Mouse (Mus musculus): Measurements from ENCODE around the gene Cyb5r1.
"Not testable (repeated sequence)": the region's sequence is repeated elsewhere in the genome, so short reads cannot be mapped to it uniquely, and the experiment has no call there.

Cyb5r1 gene

DNA sequence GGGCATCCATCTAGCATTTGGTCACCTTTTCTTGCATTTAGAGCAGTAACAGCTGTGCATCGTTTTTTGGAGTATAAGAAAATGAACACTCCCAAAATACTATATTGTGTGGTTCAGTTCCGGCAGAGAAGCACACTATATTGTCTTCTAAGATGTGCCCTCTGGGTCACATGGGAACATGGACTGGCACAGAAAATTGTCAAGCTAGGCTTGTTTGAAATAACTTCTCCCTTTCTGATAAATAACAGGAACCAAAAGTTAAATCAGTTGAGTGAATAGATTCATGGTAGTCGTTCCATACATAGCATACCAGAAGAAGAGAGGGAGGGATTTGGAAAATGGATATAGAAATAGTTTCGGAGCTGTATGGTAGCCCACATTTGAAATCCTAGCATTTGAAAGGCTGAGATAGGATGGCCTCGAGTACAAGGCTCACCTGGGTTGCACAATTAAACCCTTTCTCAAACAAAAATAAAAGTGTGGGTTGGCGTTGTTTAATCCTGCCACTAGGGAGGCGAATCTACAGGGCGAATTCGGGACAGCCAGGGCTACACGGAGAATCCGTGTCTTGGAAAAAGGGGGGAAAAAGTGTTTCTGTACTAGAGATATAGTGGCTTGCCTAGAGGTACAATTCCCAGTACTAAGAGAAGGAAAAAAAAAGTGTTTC is 9.3 kb downstream of the Cyb5r1 start:
- DNase-seq (ENCODE audit: low spot score): no peak

- DNase-seq (ENCODE audit: low spot score): peak; percentile 96
These were observed 9.9 kb downstream of the Cyb5r1 start, which contains the start of gene Adipor1 for GRCm38 (mm10) chr1:134415168-134415831. Gene Adipor1 (plus strand): TSS chr1:134415378.

- DNase-seq (ENCODE audit: low spot score): no peak
These were observed 13.1 kb downstream of the Cyb5r1 start for GRCm38 (mm10) chr1:134418414-134418975.

DNA sequence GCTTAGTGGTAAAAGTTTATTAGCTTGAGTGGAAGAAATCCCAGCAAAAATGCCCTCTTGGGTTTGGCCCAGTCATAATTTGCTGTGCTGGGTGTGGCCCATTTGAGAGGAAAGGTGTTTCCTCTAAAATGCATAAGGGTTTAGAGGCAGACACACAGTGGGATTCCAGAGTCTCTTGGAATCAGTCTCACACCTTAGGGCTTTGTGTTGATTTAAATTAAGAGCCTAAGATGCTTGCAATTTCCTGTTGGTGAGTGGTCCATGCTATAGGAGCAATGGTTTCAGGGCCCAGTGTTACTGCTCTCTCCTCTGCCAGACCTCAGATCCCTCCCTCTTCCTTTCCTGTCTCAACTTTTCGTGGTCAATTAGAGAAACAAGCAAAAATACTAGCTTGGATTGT is 13.8 kb downstream of the Cyb5r1 start:
- no peak for DNase-seq (ENCODE audit: low spot score)

DNA sequence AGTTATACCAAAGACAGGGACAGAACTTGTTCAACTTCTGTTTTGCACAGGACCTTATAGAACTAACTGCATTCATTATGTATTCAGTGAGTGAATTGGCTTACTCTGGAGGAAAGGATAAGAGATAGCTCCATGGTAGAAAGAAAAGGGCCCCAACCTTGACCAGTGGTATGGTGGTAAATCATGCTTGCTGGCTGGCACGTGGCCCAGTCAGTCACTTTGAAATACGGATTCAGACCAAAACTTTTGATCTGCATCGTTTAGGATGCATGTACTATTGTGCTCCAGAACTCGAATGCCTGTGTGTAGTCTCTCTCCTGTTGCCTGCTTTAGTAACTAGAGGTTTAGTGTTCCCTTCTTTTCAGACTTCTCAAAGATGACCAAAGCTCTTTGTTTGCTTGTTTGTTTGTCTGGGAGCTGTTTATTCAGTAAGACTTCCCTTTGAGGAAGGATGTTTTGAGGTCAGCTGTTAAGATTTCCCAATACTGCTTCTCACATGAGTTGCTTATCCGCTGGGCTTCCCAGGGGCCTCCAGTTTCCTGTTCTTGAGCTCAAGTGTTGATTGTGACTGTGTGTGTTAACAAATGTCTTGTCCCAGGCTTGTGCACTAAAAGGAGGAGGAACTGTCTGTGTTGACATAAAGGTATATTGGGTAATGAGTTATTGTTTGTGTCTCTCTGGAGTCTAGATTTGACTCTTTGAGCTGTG is 14.5 kb downstream of the Cyb5r1 start:
- DNase-seq (ENCODE audit: low spot score): peak; percentile 68

DNA sequence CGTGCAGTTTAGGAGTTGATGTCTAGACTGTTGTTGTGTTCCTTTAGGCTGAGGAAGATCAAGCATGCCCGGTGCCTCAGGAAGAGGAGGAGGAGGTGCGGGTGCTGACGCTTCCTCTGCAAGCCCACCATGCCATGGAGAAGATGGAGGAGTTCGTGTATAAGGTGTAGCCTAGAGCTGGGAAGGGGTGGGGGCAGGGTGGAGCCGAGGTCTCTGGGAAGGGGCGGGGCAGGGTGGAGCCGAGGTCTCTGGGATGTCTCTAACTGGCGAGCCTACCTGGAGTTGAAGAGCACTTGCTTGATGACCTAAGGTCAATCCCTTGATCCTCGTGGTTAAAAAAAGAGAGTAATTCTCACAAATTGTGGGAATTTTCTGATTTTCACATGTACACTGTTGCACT is 18.6 kb downstream of the Cyb5r1 start:
- DNase-seq (ENCODE audit: low spot score): no peak

- no peak for DNase-seq (ENCODE audit: low spot score)
These were observed 20.9 kb downstream of the Cyb5r1 start for GRCm38 (mm10) chr1:134426289-134426688.

- DNase-seq (ENCODE audit: low spot score): no peak
These were observed 27.6 kb downstream of the Cyb5r1 start for GRCm38 (mm10) chr1:134433002-134433401.

GRCm38 (mm10) chr1:134433473-134433872 is 28.1 kb downstream of the Cyb5r1 start:
- no peak for DNase-seq (ENCODE audit: low spot score)

DNA sequence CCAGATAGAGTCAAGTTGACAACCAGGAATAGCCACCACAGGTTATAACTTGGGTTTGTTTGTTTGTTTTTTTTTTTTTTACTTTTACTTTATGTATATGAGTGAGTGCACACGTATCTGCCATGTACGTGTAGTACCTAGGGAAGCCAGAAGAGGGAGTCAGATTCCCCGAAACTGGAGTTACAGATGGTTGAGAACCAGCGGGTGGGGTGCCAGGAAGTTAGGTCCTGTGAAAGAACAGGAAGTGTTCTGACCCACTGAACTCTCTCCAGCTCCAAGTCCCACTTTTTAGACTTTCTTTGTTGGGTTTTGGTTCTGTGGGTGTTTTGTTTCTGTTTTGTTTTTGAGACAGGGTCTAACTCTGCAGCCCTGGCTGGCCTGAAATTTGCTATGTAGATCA is 30.1 kb downstream of the Cyb5r1 start:
- DNase-seq (ENCODE audit: low spot score): no peak

GRCm38 (mm10) chr1:134440437-134440836 is 35.1 kb downstream of the Cyb5r1 start:
- DNase-seq (ENCODE audit: low spot score): no peak

DNA sequence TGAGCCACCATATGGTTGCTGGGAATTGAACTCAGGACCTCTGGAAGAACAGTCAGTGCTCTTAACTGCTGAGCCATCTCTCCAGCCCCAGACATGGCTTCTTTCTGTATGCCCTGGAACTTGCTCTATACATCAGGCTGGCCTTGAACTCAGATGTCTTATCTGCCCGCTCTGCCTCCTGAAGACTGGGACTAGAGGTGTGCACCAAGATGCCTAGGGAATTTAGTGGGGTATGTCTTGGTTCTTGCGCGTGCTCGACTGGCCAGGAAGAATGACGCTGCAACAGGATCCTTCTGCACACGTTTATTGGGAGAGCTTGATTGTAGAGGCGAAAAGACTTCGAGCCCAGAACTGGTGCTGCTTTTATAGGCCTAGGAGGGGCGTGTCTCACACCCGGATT is 36.4 kb downstream of the Cyb5r1 start:
- not testable (repeated sequence) for DNase-seq (ENCODE audit: low spot score)

- no peak for DNase-seq (ENCODE audit: low spot score)
These were observed 37.0 kb downstream of the Cyb5r1 start for GRCm38 (mm10) chr1:134442394-134442793.

GRCm38 (mm10) chr1:134443288-134443687 is 37.9 kb downstream of the Cyb5r1 start:
- DNase-seq (ENCODE audit: low spot score): not testable (repeated sequence)

DNA sequence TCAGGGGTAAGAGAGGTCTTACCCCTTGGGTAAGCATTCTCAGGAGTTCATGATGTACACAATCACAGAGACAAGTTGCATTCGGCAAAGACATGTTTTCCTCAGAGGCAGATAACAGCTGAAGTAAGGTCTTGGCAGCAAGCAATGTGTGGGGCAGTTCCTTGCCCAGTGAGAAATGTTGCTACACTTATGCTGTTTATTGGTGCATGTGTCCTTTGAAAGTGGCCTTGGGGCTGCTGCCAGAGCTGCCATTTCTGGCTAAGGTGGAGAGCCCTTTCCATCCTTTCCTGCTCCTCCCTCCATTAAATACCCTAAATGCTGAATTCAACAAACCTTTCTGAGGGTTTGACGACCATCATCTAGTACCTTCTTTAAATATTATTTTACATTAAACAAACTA is 40.1 kb downstream of the Cyb5r1 start:
- DNase-seq (ENCODE audit: low spot score): peak; percentile 33

- not testable (repeated sequence) for DNase-seq (ENCODE audit: low spot score)
These were observed 43.2 kb downstream of the Cyb5r1 start for GRCm38 (mm10) chr1:134448537-134448936.

GRCm38 (mm10) chr1:134450201-134450600 is 44.8 kb downstream of the Cyb5r1 start:
- DNase-seq (ENCODE audit: low spot score): peak; percentile 80

- DNase-seq (ENCODE audit: low spot score): peak; percentile 64
These were observed 45.6 kb downstream of the Cyb5r1 start for GRCm38 (mm10) chr1:134450986-134451385.

- DNase-seq (ENCODE audit: low spot score): peak; percentile 78
These were observed 49.8 kb downstream of the Cyb5r1 start, which contains the start of gene Klhl12 for GRCm38 (mm10) chr1:134454904-134455824. Gene Klhl12 (plus strand): TSS chr1:134455531.

DNA sequence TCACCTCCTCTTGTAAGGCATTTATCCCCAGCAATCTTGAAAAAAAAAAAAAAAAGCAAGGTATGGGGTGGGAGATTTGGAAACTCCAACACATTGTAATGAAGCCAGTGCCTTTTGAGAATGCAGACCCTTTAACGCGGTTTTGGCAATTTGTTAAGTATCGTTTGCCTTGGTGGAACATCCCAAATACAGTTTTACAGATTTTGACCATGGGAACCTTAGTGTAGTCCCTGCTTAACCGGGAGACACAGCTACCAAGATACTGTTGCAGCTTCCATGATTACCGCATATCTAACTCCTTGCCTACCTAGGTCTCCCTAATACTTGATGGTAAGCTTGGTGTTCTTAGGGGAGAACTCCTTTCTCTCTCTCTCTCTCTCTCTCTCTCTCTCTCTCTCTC is 50.7 kb downstream of the Cyb5r1 start:
- DNase-seq (ENCODE audit: low spot score): no peak

- DNase-seq (ENCODE audit: low spot score): no peak
These were observed 52.9 kb downstream of the Cyb5r1 start for GRCm38 (mm10) chr1:134458139-134458727.

Measured in adipocyte (in vitro differentiated cells).